Mouse (Mus musculus) kidney, postnatal 14 days (tissue): ENCODE results near the gene Anapc11.
A peak's percentile ranks its signal among the peaks of the same experiment; 100 is the strongest.

ENCODE experiments used
- DNase-seq: peaks from one replicate; pipeline ENCODE4 v3.0.0; 2022; ENCODE audit warnings: mixed read lengths

Anapc11 gene

GRCm38 (mm10) chr11:120628601-120629340 lies 30.6 kb downstream of the Anapc11 start:
- DNase-seq, result peak; percentile 6

- DNase-seq, result peak; percentile 53
These were observed 31.1 kb downstream of the Anapc11 start for GRCm38 (mm10) chr11:120629341-120629730.

DNA sequence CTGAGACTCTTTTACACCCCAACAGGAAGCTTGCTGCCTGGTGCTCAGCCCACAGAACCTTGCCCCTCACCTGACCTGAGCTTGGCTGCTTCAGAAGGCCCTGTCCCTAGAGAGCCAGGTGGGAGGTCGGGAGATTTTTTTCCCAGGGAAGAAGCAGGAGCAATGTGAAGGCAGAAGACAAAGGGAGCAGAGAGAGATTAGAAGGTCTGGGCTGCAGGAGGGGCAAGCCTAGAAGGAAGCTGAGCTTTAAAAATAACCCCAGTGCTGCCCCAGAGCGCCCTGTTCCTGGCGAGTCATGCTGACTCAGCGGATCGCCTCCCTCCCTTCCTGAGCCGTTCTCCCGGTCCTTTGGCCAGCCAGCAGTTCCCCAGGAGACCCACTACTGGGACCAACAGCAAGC lies 31.7 kb downstream of the Anapc11 start:
- DNase-seq, result peak; percentile 67

- peak; percentile 86 for DNase-seq
These were observed 32.2 kb downstream of the Anapc11 start for GRCm38 (mm10) chr11:120630401-120630871.

GRCm38 (mm10) chr11:120630881-120631725 lies 32.9 kb downstream of the Anapc11 start:
- peak; percentile 67 for DNase-seq

DNA sequence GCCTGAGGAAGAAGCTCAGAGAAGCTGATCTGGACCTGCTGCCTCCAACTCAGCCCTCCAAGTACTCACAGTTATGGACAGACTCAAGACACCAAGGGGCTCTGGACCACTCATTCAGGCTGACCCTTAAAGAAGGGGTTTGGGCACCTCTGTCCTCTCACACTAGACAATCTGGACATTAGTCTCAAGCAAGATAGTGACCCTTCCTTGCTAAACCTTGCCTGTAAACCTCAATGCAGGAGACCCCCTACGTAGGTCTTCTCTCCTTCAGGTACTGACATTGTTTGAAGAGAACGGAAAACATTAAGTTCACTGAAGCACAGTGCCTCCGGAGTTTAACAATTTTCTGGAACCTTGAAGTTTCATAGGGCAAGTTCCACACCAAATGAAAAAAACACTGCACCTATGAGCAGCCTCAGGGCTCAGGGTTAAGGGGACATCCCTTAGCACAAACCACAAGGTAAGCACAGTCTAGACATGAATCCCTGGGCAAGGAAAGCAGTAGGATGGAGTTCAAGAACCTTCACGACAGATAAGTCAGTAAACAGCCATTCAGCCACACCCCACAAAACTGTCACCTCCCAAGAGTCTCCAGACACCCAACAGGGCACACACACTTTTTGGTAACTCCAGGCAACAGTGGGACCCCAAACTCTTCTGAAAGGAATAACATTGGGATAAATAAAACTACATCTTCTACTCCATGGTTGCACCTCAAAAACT lies 33.7 kb downstream of the Anapc11 start:
- peak; percentile 7 for DNase-seq

DNA sequence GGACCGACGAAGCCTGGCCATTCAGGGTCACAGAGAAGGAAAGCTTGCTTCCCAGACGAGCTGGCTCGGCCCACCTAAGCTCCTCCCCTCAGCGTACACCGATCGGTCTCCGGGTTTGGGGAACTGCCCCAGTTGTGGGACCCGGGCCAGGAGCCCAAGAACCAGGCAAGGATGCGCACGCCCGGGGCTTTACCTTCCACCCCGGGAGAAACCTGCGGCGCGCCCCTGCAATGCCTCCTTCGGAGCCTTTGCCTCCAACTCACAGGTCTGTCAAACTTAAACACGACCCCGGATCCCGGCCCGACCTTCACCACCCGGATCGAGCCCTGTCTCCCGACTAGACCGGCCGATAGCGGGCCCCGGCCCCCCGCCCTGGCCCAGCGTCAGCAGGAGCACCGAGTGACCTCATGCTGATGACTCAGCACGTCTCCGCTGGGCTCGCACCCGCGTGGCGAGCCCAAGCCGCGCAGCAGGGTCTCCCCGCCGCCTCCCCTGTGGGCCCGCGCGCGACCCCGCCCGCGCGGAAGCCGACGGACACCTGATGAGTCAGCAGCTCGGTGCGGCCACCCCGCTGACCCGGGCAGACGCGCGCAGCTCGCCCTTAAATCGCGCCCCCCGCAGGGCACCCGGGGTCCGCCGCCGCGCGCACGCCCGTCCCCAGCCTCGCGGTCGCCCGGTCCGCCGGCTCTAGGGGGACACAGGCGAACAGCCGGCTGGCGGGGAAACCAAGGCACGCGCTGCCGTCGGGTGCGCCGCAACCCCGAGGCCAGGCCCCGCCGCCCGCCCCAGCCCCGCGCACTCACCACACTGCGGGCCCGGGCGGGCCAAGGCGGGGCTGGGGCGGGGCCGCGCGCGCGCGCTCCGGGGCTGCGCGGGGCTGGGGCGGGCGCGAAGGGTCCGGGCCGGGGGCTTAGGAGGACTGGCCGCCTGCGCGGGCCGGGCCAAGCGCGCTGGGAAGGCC lies 34.6 kb downstream of the Anapc11 start:
- peak; percentile 86 for DNase-seq

DNA sequence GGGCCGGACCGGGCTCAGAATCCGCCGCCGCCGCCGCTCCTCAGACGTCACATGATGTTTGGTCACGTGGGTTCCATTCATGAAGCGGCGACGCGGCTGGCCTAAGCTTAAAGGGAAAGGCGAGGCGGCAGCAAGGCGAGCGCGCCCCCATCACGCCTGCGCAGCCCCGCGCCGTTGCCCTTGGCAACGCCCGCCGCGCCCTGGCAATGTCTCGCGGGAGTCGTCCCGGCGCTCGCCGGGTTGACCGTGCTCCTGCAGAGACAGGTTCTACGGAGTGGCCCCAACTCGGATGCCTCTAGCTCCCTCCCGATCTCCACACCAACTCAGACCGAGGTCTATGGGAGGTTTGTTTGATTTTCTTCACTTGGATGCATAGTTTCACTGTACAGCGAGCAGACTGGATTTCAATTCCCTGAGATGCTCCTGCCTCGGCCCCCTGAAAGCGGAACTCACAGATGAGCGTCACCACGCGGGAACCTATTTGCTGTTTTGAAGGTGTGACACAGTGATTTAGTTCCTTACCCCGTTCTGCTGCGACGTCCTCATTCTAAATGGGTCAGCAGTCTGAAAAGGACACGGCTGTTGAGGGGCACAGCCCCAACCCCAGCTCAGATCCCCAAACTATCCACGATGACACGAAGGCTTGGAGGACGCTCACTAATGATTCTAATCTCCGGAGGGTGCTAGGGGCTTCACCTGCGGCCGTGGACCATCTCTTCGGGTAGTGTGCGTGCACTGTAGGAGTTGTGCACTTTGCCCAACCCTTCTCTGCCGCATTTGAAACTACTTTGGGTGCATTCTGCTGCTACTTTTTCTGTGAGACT lies 35.5 kb downstream of the Anapc11 start, which contains the start of gene Mafg:
TSS of gene Mafg (minus strand) at position 81 of the 824 bp plus-strand sequence.
- peak; percentile 97 for DNase-seq

DNA sequence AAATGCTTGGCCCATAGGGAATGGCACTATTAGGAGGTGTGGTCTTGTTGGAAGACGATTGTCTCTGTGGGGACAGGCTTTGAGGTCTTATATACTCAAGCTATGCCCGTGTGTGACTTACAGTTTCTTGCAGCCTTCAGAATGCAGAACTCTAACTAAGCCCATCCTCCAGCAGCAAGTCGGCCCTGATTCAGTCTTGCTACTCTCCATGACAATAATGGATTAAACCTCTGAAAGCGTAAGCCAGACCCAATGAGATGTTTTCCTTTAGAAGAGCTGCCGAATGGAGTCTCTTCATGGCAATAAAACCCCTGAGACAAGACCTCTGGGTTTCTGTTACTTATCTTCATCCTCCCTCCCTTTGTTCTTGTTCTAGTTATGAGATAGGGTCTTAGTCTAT lies 36.6 kb downstream of the Anapc11 start:
- no peak for DNase-seq

DNA sequence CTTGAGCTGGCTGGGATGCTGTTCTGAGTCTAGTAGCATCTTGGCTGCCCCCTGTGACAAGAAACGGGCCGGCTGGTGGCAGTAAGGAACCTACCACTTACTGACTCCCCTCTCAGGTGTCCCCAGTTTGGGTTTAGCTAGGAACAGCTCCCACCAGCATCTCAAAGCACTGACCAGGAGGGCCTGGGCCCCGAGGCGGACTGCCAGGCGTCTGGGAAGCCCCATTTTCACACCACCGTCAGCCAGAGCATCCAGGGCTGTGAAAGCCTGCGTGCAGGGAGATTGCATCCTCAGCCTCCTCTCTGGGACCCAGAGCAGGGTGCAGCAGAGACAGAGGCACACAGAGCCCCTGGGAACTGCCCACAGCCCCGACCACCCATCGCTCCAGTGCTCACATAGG lies 43.0 kb downstream of the Anapc11 start:
- peak; percentile 0 for DNase-seq

GRCm38 (mm10) chr11:120641869-120642268 lies 43.6 kb downstream of the Anapc11 start:
- no peak for DNase-seq

- DNase-seq, result no peak
These were observed 44.8 kb downstream of the Anapc11 start for GRCm38 (mm10) chr11:120642939-120643600.

DNA sequence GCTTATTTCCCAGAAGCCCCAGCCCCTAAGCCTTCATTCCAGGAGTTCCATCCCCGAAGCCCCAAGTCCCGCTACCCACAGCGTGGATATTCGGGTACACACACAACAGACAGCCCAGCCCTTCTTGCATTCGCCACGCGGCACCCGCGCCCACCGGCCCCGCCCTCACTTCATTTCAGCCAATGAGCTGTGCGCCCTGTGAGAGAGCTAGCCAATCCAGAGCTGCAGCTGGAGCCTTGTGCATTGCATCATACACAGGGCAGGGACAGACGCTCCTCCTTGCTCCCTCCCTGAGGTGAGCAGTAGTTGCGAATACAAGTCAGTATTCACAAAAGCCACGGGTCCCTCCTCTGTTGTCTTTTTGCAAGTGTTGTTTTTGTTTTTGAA lies 45.4 kb downstream of the Anapc11 start, which contains the start of gene Pycr1:
TSS of gene Pycr1 (minus strand) at position 169 of the 387 bp plus-strand sequence.
- peak; percentile 95 for DNase-seq

DNA sequence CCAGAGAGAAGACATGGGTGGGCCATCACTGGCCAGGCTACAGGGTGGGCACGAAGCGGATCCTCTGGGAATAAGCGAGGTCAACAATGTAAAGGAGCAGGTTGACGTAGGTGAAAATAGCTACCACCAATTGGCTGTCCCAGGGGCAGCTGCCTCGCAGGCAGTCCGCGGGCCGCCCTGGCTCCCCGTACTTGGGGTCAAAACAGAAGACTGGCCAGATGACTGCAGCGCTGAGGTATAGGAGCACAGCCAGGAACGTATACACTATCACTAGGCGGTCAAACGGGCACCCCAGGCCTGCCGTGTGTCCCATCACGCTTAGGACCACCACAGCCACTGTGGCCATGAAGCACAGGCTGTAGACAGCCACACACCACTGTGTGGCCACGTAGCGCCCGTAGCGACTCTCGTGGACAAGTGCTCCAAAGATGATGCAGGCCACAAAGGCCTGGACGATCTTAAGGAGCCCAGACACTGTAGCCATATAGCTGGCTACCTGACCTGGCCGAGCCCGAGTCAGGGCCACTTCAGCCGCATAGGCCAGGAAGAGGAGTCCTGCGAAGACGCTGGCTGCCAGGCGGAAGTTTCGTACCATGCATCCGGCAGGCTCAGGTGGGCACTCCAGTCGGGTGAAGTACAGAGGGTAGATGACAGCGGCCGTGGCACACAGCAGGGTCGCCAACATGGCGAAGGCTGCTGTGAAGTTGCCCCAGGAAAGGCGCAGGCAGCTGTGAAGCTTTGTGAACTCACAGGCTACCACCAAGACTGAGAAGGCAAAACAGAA lies 49.0 kb downstream of the Anapc11 start:
- no peak for DNase-seq

GRCm38 (mm10) chr11:120648001-120648476 lies 49.8 kb downstream of the Anapc11 start, which contains the start of gene Myadml2:
TSS of gene Myadml2 (minus strand) at chr11:120648158.
- DNase-seq, result no peak

GRCm38 (mm10) chr11:120651872-120652271 lies 53.7 kb downstream of the Anapc11 start:
- no peak for DNase-seq

- peak; percentile 33 for DNase-seq
These were observed 56.5 kb downstream of the Anapc11 start for GRCm38 (mm10) chr11:120654741-120655140.

GRCm38 (mm10) chr11:120657301-120657700 lies 59.1 kb downstream of the Anapc11 start:
- peak; percentile 60 for DNase-seq
